Mouse (Mus musculus): ENCODE measurements around the gene Ccdc158. TPM values are rescaled to one million over a fixed set of nuclear protein-coding genes. Genes with fewer than 3 reads are reported as not detected.

The Ccdc158 gene
- polyA plus RNA-seq, 1 experiment from 2014 or later: 8.0 TPM

DNA sequence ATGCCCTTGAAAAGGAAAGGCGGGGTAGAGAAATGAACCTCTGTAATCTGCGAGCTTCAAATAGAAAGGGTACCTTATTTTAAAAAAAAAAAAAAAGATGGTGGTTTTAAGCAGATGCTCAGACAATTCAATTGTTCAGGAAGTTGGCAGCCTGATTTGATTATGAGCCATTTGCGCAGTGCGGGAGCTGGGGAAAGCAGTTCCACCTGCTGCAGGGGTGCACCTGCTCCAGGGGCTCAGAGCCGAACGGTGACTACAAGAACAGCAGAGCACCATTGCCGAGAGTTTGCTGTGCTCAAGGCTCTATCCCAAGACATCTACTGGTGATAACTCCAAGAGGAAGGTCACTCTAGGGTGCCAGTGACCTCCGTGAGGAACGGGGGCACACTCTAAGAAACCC, 13.5 kb upstream of the Ccdc158 start:
- CTCF ChIA-PET: interaction anchor here (1.2 to 6.0 kb wide), 4 partner anchors 9 to 40 kb away, joined by 3 to 51 read pairs (median 4); no protein-coding TSS in a partner anchor
- no peaks in the 10 kb centered on the region for H3K27me3 ChIP-seq
- in situ Hi-C loops (cut with MboI; ENCODE audit: low pct_unique_long_range_greater_than_20kb): loop anchor here (10.0 kb wide), 1 partner anchor 576 kb away; the partner anchor contains the start of gene Ccng2
- POLR2A ChIA-PET: interaction anchor here (1.3 kb wide), 1 partner anchor 10 kb away, joined by 5 read pairs; no protein-coding TSS in a partner anchor
- DNase-seq (ENCODE audit: low read depth, low spot score) (no peak), ATAC-seq (no peak)
- no peak for TF ChIP-seq CTCF (IDR thresholded peaks at IDR 0.05)

DNA sequence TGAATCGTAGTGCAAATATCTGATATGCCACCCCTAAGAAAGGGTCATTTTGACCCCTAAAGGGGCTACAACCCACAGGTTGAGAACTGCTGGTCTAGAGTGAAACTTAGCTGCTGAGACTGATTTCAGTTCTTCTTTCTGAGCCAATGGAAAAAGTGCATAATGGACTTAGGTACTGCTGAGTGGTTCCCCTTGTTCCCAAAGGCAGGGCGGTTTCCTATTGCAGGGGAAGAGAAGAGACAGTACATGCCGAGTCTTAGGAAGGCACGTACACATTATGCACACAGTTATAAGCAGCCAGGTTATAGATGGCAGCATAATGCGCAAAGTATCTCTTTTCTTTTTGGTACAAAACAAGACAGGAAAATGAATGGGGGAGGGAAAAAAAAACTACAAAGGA, 13.1 kb upstream of the Ccdc158 start:
- no peak for ATAC-seq

DNA sequence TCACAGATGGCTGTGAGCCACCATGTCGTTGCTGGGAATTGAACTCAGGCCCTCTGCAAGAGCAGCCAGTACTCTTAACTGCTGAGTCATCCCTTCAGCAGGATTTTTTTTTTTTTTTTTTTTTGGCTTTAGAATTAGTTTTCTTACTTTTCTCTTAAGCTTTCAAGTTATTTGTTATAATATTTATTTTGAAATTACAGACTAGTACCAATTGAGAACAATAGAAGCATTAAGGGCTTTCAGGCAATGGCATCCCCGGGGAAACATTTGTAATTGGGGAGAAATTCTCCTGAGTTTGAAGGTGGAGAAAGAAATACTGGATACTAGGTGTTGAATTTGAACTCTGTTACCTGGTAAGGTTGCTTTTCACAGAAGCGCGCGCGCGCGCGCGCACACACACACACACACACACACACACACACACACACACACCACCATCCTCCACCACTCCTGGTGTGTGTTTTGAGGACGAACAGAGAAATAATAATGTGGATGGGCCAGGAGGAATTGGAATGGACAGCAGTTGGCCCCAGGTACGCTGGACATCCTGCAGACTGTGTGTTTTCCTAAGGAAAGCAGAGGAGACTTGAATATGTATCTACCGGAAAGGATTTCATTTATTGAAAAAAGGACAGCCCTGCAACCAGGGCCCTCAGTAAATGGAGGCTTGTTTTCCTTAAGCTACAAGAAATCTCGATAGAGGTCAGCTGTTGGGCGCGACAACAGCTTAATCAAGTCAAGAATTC, 9.8 kb upstream of the Ccdc158 start:
- in situ Hi-C loops (cut with MboI; ENCODE audit: low pct_unique_long_range_greater_than_20kb): loop anchor here (5.0 to 10.0 kb wide), 3 partner anchors 42 to 580 kb away; partner anchors contain the start of gene Ccng2
- H3K27me3 ChIP-seq: no peaks in the 10 kb centered on the region
- POLR2A ChIA-PET: interaction anchor here (0.6 to 2.3 kb wide), 6 partner anchors 13 to 347 kb away, joined by 3 to 13 read pairs (median 4); no protein-coding TSS in a partner anchor
- DNase-seq (ENCODE audit: low read depth, low spot score) (no peak), ATAC-seq (no peak)
- TF ChIP-seq CTCF (IDR thresholded peaks at IDR 0.05): no peak
- CTCF ChIA-PET: interaction anchor here (0.5 to 6.0 kb wide), 9 partner anchors 8 to 188 kb away, joined by 3 to 51 read pairs (median 4); no protein-coding TSS in a partner anchor

More for the DNA sequence above, 13.1 kb upstream of the Ccdc158 start:
- DNase-seq (ENCODE audit: low read depth, low spot score): no peak
- no peaks in the 10 kb centered on the region for H3K27me3 ChIP-seq
- in situ Hi-C loops (cut with MboI; ENCODE audit: low pct_unique_long_range_greater_than_20kb): loop anchor here (10.0 kb wide), 1 partner anchor 577 kb away; the partner anchor contains the start of gene Ccng2
- ChIA-PET CTCF (interaction anchor here (1.2 to 6.0 kb wide), 4 partner anchors 8 to 40 kb away, joined by 3 to 51 read pairs (median 4); no protein-coding TSS in a partner anchor), POLR2A (interaction anchor here (1.3 kb wide), 1 partner anchor 11 kb away, joined by 5 read pairs; no protein-coding TSS in a partner anchor)
- TF ChIP-seq CTCF (IDR thresholded peaks at IDR 0.05): no peak

DNA sequence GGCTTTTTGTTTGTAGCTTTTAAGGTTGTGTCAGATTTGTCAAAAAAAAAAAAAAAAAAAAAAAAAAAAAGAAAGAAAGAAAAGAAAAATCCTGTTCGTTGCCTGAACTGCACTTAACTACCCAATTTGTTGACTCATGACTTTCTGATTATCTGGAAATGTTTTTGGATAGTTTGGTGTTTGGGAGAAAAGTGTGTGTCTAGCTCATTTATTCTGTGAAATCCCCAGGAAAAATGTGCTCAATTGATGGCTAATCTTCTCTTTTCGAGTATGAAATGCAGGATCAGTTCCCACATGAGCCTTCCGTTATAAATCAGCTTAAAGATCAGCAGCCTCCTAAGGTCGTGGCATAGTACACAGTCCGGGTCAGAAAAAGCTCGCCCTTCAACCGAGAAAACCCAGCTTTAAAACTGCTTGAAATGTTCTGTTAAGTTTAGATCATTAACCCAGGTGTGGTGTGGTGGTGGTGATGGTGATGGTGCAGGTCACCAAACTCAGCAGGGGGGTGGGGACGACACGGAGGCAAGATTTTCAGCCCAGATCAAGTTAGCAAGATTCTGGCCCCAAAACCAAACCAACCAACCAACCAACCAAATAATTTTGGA, 8.9 kb upstream of the Ccdc158 start:
- ChIA-PET CTCF (interaction anchor here (0.5 to 6.0 kb wide), 11 partner anchors 9 to 230 kb away, joined by 3 to 51 read pairs (median 4); no protein-coding TSS in a partner anchor), POLR2A (interaction anchor here (0.5 to 2.3 kb wide), 8 partner anchors 14 to 357 kb away, joined by 3 to 13 read pairs (median 3); no protein-coding TSS in a partner anchor)
- no peak for ATAC-seq
- in situ Hi-C loops (cut with MboI; ENCODE audit: low pct_unique_long_range_greater_than_20kb): loop anchor here (5.0 to 10.0 kb wide), 3 partner anchors 43 to 581 kb away; partner anchors contain the start of gene Ccng2
- DNase-seq (ENCODE audit: low read depth, low spot score): no peak
- TF ChIP-seq CTCF (IDR thresholded peaks at IDR 0.05): no peak
- no peaks in the 10 kb centered on the region for H3K27me3 ChIP-seq

DNA sequence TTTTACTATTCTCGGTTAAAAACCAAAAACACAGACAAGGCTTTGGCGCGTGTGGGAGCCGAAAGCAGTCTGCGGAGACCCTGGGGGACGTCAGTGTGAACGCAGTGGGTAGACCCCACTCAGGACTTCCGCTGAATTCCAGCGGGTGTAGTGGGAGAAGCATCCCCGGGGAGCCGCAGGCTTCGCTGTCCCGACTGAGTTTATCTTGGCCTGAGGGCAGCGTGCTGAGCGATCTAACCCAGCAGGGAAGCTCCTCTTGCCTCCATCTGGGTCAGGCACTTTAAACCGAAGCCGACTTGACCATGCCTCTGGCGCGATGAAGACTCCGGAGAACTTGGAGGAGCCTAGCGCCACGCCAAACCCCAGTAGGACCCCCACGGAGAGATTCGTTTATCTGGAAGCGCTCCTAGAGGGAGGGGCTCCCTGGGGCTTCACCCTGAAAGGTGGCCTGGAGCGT, 8.3 kb upstream of the Ccdc158 start, which contains the start of gene Shroom3:
Shroom3 (plus strand) TSS at position 85 of the 457 bp plus-strand sequence.
- ChIA-PET POLR2A (interaction anchor here (0.5 to 2.3 kb wide), 7 partner anchors 15 to 358 kb away, joined by 3 to 13 read pairs (median 3); no protein-coding TSS in a partner anchor), CTCF (interaction anchor here (0.7 to 6.0 kb wide), 10 partner anchors 9 to 231 kb away, joined by 3 to 51 read pairs (median 6); no protein-coding TSS in a partner anchor)
- ATAC-seq (peak; percentile 57), DNase-seq (ENCODE audit: low read depth, low spot score) (no peak)
- no peaks in the 10 kb centered on the region for H3K27me3 ChIP-seq
- in situ Hi-C loops (cut with MboI; ENCODE audit: low pct_unique_long_range_greater_than_20kb): loop anchor here (5.0 to 10.0 kb wide), 3 partner anchors 44 to 581 kb away; partner anchors contain the start of gene Ccng2
- no peak for TF ChIP-seq CTCF (IDR thresholded peaks at IDR 0.05)

DNA sequence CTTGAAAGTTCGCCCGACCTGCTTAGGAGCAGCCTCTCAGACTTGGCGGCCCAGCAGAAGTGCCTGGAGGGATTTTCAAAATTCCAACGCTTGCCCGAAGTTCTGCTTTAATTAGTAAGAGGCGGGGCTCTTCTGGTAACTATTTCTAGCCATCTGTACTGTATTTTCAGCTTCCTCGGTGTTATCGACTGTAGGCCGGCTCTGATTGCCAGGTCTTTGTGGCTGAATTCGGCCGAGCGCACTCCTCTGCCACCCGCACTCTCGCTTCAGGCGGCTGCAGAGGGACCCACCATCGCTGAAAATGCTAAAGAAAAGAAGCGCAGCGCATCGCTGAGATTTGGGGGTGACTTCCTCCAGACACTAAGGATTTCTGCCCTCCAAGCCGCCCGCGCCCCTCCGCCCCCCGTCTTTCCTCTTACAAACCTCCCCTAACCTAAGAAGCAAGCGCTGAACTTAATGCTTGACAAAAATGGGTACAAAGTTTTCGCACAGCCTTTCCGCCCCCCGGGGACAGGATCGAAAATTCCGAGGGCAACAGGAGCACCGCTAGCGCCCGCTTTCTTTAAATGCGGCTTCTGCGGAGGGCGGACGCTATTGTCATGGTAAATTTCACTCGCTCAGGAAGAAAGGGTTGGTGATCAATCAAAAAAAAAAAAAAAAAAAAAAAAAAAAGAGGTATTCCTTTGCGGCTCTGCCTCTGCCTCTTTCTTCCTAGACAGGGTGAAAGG, 7.7 kb upstream of the Ccdc158 start:
- POLR2A ChIA-PET: interaction anchor here (0.6 to 2.3 kb wide), 4 partner anchors 15 to 358 kb away, joined by 3 to 13 read pairs (median 8); no protein-coding TSS in a partner anchor
- peak; percentile 58 for ATAC-seq
- in situ Hi-C loops (cut with MboI; ENCODE audit: low pct_unique_long_range_greater_than_20kb): loop anchor here (5.0 to 10.0 kb wide), 3 partner anchors 45 to 582 kb away; partner anchors contain the start of gene Ccng2

DNA sequence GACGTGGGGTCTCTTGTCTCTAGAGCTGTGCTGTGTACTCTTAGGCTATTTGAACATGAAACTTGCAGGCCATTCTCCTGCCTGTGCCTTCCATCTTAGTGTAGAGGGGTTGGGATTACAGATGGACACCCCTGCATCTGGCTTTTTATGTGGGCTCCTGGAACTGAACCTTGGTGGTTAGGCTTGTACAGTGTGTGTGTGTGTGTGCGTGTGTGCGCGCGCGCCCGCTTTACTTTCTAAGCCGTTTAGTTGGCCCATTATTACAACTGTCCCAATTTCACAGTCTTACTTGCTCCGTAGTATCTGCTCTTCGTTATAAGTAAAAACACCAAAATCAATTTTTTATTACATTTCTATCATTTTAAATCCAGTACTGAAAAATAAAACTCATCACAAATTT, 6.8 kb upstream of the Ccdc158 start:
- POLR2A ChIA-PET: interaction anchor here (0.6 kb wide), 1 partner anchor 45 kb away, joined by 6 read pairs; no protein-coding TSS in a partner anchor
- no peak for TF ChIP-seq CTCF (IDR thresholded peaks at IDR 0.05)
- ATAC-seq (no peak), DNase-seq (ENCODE audit: low read depth, low spot score) (no peak)
- CTCF ChIA-PET: interaction anchor here (1.0 to 3.1 kb wide), 7 partner anchors 17 to 46 kb away, joined by 3 to 17 read pairs (median 4); no protein-coding TSS in a partner anchor
- in situ Hi-C loops (cut with MboI; ENCODE audit: low pct_unique_long_range_greater_than_20kb): loop anchor here (5.0 to 10.0 kb wide), 3 partner anchors 45 to 583 kb away; partner anchors contain the start of gene Ccng2
- no peaks in the 10 kb centered on the region for H3K27me3 ChIP-seq

More for the DNA sequence above, 7.7 kb upstream of the Ccdc158 start:
- no peak for TF ChIP-seq CTCF (IDR thresholded peaks at IDR 0.05)
- DNase-seq (ENCODE audit: low read depth, low spot score): no peak
- CTCF ChIA-PET: interaction anchor here (1.1 to 6.0 kb wide), 6 partner anchors 16 to 163 kb away, joined by 3 to 51 read pairs (median 12); no protein-coding TSS in a partner anchor
- no peaks in the 10 kb centered on the region for H3K27me3 ChIP-seq

DNA sequence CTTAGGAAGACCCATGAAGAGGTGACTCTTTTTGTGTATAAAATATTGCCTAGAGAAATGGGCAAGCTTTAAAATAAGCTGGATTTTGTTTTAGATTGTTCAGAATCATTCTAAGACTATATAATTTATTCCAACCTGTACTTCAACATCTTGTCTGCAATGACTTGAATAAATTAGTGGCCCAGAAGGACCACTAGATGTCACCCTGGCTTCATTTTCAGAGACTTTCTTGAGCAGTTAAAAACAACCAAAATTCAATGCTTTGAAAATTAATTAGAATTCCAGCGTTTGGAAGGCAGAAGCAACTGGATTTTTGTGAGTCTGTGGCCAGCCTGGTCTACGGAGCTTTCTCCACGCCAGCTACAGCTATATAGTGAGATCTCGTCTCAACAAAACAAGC, 4.4 kb upstream of the Ccdc158 start:
- TF ChIP-seq CTCF (IDR thresholded peaks at IDR 0.05): peak; percentile 81
- DNase-seq (ENCODE audit: low read depth, low spot score) (no peak), ATAC-seq (no peak)
- in situ Hi-C loops (cut with MboI; ENCODE audit: low pct_unique_long_range_greater_than_20kb): loop anchor here (10.0 kb wide), 1 partner anchor 415 kb away; the partner anchor contains the start of gene Sept11
- ChIA-PET CTCF (interaction anchor here (0.8 to 2.1 kb wide), 15 partner anchors 9 to 644 kb away, joined by 3 to 32 read pairs (median 3); no protein-coding TSS in a partner anchor), POLR2A (no interaction called here)
- H3K27me3 ChIP-seq: no peaks in the 10 kb centered on the region

DNA sequence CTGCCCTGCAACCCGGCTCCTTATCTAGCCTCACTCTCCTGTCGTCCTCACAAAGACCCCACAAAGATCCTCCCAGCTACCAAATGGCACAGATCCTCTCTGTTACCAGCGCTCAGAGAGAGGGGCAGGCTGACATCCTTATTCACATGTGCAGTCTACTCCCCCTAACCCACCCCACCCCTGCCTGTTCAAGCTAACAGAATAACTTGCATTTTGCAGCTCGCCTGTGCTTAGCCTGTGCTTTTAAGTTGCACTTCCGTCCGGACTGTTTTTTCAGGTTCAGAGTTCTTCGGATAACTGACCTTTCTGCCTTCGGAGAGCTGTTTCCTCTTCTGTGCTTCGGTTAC, 476 bp upstream of the Ccdc158 start:
- ATAC-seq (no peak), DNase-seq (ENCODE audit: low read depth, low spot score) (no peak)
- in situ Hi-C loops (cut with MboI; ENCODE audit: low pct_unique_long_range_greater_than_20kb): loop anchor here (10.0 kb wide), 1 partner anchor 419 kb away; the partner anchor contains the start of gene Sept11
- ChIA-PET POLR2A (interaction anchor here (0.5 kb wide), 1 partner anchor 69 kb away, joined by 3 read pairs; no protein-coding TSS in a partner anchor), CTCF (interaction anchor here (1.0 kb wide), 1 partner anchor 53 kb away, joined by 4 read pairs; no protein-coding TSS in a partner anchor)
- no peaks in the 10 kb centered on the region for H3K27me3 ChIP-seq
- TF ChIP-seq CTCF (IDR thresholded peaks at IDR 0.05): no peak

All from Patski (cell line).